Mouse (Mus musculus): Measurements from ENCODE around the gene Wwox.
"Not testable (repeated sequence)": the region's sequence is repeated elsewhere in the genome, so short reads cannot be mapped to it uniquely, and the experiment has no call there.

The Wwox gene

DNA sequence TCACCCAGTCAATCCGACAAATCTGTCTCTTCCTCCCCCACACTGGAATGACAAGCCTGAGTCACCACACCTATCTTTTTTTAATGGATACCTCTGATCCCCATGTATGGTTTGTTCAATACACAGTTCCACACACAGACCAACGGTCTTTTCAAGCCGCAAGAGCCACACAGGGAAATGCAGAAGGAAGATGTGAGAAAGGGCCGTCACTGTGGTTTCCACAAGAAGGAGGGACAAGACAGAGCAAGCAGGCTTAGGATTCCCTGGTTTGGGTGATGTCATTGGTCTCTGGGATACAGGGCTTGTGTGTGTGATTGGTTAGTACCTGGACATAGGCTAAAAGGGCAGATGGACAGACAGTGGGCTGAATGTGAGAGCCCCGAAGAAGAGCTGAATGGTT, 371.0 kb downstream of the Wwox start:
- no peak for DNase-seq

DNA sequence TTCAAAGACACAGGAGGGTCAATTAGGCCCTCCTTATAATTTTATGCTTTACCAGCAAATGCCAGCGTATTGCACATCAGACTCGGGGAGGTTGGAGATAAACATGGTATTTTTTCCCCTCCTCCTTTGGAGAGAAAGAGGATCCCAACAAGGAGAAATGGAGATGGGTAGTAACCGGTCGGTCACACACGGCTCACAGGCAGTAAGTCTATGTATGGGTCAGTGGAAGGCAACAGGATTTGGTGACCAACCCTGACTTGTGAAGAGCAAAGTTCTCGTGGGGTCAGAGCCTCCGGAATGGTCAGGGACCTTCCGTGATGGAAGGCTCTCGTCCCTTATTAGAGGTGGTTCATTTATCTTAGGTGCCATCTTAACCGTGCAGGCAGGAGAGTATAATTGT, 374.4 kb downstream of the Wwox start:
- DNase-seq: no peak

DNA sequence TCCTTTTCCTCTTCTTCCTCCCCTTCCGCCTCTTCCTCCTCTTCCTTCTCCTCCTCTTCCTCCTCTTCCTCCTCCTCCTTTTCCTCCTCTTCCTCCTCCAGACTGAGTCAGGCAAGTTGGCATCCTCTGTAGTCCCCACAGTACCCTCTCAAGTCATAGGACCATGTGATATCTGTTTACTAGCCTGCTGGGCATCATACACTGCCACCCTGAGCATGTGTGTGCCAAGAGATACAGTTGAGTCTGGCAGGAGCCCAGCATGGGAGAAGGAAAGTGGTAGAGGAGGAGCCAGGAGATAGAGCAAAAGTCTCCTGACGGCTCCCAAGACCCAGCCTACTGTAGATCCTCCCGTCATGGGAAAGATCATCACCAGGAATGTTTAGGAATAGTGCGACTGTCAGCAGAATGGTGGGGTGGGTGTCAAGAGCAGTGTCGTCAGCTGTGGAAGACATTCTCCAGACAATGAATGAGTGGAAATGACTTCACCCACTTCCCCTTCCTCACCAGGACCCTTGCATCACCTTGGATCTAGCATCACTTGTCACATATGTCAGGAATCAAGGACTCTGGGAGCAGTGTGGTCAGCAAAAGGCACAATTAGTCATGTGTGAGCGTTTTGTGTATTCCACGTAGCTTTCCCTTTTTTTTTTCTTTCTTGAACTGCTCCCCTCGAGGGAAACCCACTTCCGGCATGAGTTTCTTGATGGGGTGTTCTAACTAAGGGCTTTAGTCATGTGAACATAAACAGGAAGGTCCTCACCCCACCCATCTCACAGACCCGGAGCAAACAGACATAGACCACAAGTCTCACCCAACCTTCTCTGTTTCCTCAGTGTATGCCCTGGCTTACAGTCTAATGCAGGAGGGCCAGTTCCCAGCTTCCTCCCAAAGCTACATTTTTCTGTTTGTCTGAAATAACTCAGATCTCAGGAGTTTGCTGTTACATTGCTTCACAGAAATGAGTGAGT, 375.6 kb downstream of the Wwox start:
- DNase-seq: peak; percentile 91

GRCm38 (mm10) chr8:114816343-114816742, 376.9 kb downstream of the Wwox start:
- no peak for DNase-seq

DNA sequence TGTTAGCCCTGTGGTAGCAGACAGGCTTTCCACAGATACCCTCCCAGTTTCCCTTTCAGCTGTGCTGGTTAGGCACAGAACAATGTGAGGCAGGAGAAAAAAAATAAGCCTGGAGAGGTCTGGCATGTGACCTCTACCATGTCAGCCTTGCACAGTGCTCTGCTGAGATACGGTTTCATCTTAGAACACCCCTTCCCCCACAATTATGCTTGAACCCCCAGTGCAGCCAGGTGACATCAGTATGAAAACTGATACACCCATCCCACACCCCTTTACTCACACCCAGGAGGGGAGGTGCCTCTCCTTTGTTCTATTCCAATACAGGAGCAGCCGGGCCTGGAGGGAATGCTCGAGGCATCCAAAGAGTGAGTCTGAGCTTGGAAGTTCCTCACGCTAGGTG, 377.5 kb downstream of the Wwox start:
- DNase-seq: no peak

GRCm38 (mm10) chr8:114821543-114821942, 382.1 kb downstream of the Wwox start:
- peak; percentile 99 for DNase-seq

GRCm38 (mm10) chr8:114825460-114825859, 386.0 kb downstream of the Wwox start:
- no peak for DNase-seq

GRCm38 (mm10) chr8:114826991-114827390, 387.5 kb downstream of the Wwox start:
- DNase-seq: no peak

DNA sequence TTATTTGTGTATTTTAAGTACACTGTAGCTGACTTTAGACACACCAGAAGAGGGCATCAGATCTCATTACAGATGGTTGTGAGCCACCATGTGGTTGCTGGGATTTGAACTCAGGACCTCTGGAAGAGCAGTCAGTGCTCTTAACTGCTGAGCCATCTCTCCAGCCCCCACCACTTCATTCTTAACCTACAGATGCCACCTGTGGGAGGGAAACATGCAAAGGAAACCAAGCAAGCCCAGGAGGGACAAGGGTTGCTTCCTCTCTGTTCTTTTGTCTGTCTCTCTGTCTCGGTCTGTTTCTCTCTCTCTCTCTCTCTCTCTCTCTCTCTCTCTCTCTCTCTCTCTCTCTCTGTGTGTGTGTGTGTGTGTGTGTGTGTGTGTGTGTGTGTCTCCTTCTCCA, 388.4 kb downstream of the Wwox start:
- DNase-seq: not testable (repeated sequence)

DNA sequence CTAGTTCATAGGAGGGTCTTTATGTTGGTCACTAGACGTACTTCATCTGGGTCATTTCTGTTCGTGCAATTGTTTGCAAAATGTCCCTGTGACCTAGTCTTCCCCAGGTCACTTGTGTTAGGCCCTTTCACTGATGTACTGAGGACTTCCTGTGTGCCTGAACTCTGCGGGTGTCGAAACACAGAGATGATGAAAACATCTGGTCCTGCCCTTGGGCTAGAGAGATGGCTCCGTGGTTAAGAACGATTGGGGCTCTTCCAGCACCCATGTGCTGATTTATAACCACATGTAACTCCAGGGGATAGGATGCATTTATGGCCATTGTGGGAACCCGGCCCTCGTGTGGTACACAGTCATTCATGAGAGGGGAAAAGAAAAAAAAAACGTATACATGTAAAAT, 392.1 kb downstream of the Wwox start:
- DNase-seq: no peak

- peak; percentile 95 for DNase-seq
Measured at GRCm38 (mm10) chr8:114832251-114832774, 392.9 kb downstream of the Wwox start.

GRCm38 (mm10) chr8:114834730-114835129, 395.3 kb downstream of the Wwox start:
- peak; percentile 91 for DNase-seq

- no peak for DNase-seq
Measured at GRCm38 (mm10) chr8:114839998-114840397, 400.5 kb downstream of the Wwox start.

- DNase-seq: no peak
Measured at GRCm38 (mm10) chr8:114847666-114848065, 408.2 kb downstream of the Wwox start.

GRCm38 (mm10) chr8:114849461-114849860, 410.0 kb downstream of the Wwox start:
- no peak for DNase-seq

GRCm38 (mm10) chr8:114850014-114850870, 410.8 kb downstream of the Wwox start:
- peak; percentile 87 for DNase-seq

DNA sequence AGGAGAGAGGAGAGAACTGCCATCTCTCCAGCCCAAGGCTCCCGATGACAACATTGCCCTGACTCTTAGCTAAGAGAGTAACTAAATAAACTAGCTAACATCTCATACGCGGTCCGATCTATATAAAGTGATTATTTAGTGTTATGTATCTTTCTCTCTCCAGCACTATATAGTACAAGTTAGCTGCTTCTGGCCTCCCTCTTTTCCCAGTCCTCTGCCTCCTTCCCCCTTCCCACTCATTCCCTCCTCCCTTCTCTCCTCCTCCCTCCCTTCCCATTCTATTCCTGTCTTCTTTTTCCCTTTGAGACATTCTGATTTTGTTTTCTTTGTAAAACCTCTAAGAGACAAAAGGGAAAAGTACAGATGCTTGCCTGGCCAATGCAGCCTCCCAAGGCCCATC, 414.3 kb downstream of the Wwox start:
- DNase-seq: no peak

DNA sequence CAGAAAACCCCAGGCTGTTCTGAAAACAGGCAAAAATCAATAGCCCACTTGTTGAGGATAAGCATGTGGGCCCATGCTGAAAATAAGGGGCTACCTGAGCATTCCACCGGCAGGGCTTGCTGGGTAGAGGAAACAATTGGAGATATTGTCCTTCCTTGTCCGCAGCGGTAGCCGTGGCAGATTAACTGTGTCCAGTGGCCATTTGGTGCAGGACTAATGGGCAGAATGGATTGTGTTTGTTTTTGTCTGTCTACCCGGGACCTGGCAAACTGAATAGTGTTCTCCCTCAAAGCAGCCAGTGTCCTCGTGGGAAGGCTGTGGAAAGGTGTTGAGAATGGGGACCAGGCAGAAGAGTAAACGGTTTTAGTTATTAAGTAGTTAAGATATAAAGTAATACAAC, 416.4 kb downstream of the Wwox start:
- DNase-seq: no peak

- no peak for DNase-seq
Measured at GRCm38 (mm10) chr8:114865911-114866310, 426.5 kb downstream of the Wwox start.

DNA sequence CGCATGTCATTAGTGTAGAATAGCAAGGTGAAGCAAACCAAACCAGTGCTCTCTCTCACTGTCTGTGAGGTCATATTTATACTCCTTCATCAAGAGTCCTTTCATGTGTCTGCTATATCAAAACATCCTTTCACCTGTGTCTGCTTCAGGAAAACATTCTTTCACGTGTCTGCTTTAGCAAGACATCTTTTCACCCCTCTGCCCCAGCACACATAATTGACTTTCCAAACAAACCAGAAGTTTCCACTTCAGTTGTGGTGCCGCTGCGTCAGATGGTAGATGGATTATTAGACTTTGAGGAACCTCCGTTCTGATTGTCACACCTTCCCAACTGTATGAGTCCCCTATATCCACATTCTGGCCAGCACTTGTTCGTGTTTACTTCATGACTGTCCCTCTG, 429.9 kb downstream of the Wwox start:
- no peak for DNase-seq

GRCm38 (mm10) chr8:114870410-114870809, 431.0 kb downstream of the Wwox start:
- peak; percentile 55 for DNase-seq

- DNase-seq: no peak
Measured at GRCm38 (mm10) chr8:114872491-114872890, 433.0 kb downstream of the Wwox start.

GRCm38 (mm10) chr8:114875161-114875560, 435.7 kb downstream of the Wwox start:
- no peak for DNase-seq

Data from heart, adult 11 months (tissue).